Mouse (Mus musculus) adrenal gland, adult 2 months (tissue): Measurements from ENCODE around the gene Cdk14. TPM values are rescaled to one million over a fixed set of nuclear protein-coding genes. Genes with fewer than 3 reads are reported as not detected.

Source experiments
- DNase-seq: peaks from one replicate; pipeline ENCODE4 v3.0.0; 2021
- microRNA-seq, 2 experiments: library from miRNA; unstranded; fragments of <30 nt; microRNA quantifications; one replicate each; pipeline ENCODE4 v1.2.0; 2021
- polyA plus RNA-seq: library from polyadenylated mRNA; depleted of rRNA; stranded (reverse); fragments of >200 nt; gene quantifications from 2 replicates; pipeline ENCODE4 v1.2.3, GENCODE M21; 2012; rRNA removed
- total RNA-seq, 2 experiments: library from RNA; stranded (reverse); gene quantifications; 2 replicates each; pipeline ENCODE4 v1.2.3; 2021

Cdk14 gene
- total and polyA plus RNA-seq, 3 experiments, result 0.74 to 12.3 (median 11.4) TPM

- DNase-seq, result no peak
Observed at GRCm38 (mm10) chr5:4786816-4787215, 633.3 kb downstream of the Cdk14 start.

GRCm38 (mm10) chr5:4778274-4778673, 641.8 kb downstream of the Cdk14 start:
- DNase-seq, result no peak

- DNase-seq, result no peak
Observed at GRCm38 (mm10) chr5:4776495-4776894, 643.6 kb downstream of the Cdk14 start.

GRCm38 (mm10) chr5:4773090-4773772, 646.9 kb downstream of the Cdk14 start:
- no peak for DNase-seq

GRCm38 (mm10) chr5:4770609-4771008, 649.5 kb downstream of the Cdk14 start:
- DNase-seq, result no peak

- DNase-seq, result peak; percentile 42
Observed at GRCm38 (mm10) chr5:4767896-4768295, 652.2 kb downstream of the Cdk14 start.

GRCm38 (mm10) chr5:4766719-4767118, 653.4 kb downstream of the Cdk14 start:
- DNase-seq, result no peak

GRCm38 (mm10) chr5:4761891-4762290, 658.2 kb downstream of the Cdk14 start:
- DNase-seq, result no peak

GRCm38 (mm10) chr5:4758331-4759080, 661.6 kb downstream of the Cdk14 start:
- DNase-seq, result no peak

GRCm38 (mm10) chr5:4757902-4758301, 662.2 kb downstream of the Cdk14 start, which contains the start of gene Fzd1:
Gene Fzd1 (minus strand): TSS chr5:4758035.
- DNase-seq, result peak; percentile 96

GRCm38 (mm10) chr5:4756871-4757711, 663.0 kb downstream of the Cdk14 start:
- DNase-seq, result peak; percentile 84

GRCm38 (mm10) chr5:4756001-4756681, 664.0 kb downstream of the Cdk14 start:
- DNase-seq, result no peak

GRCm38 (mm10) chr5:4755326-4755725, 664.8 kb downstream of the Cdk14 start:
- DNase-seq, result no peak

- DNase-seq, result no peak
Observed at GRCm38 (mm10) chr5:4754701-4755281, 665.3 kb downstream of the Cdk14 start.

Small RNA genes within 50 kb of the gene (microRNA-seq; reads per million reads assigned to microRNA genes)
- 0 reads per million in 2 experiments for gene Gm25037
- 0 reads per million in 2 experiments for gene Gm44483

Other genes with a start within 250 kb of the Cdk14 start
- not detected for gene 1700015F17Rik, start 58.8 kb upstream of the Cdk14 start, total RNA-seq
- not detected in 2 replicates for gene 1700015F17Rik, start 58.8 kb upstream of the Cdk14 start, polyA plus RNA-seq
- gene Cldn12, start 94.6 kb upstream of the Cdk14 start, total RNA-seq, result 10 to 100 TPM; 18.2 to 23.7 TPM
- 10.7 and 13.8 TPM in 2 replicates for gene Cldn12, start 94.6 kb upstream of the Cdk14 start, polyA plus RNA-seq
- gene Gtpbp10, start 139.2 kb upstream of the Cdk14 start, total RNA-seq, result 10 to 100 TPM; 11.1 to 13.4 TPM
- 0.33 and 0.94 TPM in 2 replicates for gene Gtpbp10, start 139.2 kb upstream of the Cdk14 start, polyA plus RNA-seq
- gene Gm8773, start 153.5 kb upstream of the Cdk14 start, total RNA-seq, result not detected
- gene Gm8773, start 153.5 kb upstream of the Cdk14 start, polyA plus RNA-seq, result not detected in 2 replicates
- gene Cfap69, start 243.9 kb upstream of the Cdk14 start, total RNA-seq, result 1 to 10 TPM; 7.9 to 8.9 TPM
- 2.2 and 4.6 TPM in 2 replicates for gene Cfap69, start 243.9 kb upstream of the Cdk14 start, polyA plus RNA-seq